Mouse (Mus musculus) adrenal gland, adult 2 months (tissue): ENCODE data around the gene Padi4. TPM values are rescaled to one million over a fixed set of nuclear protein-coding genes. Genes with fewer than 3 reads are reported as not detected.
A peak's percentile ranks its signal among the peaks of the same experiment; 100 is the strongest.

Experiments
- DNase-seq: peaks from one replicate; pipeline ENCODE4 v3.0.0; 2021
- polyA plus RNA-seq: library from polyadenylated mRNA; depleted of rRNA; stranded (reverse); fragments of >200 nt; gene quantifications from 2 replicates; pipeline ENCODE4 v1.2.3, GENCODE M21; 2012
- total RNA-seq, 2 experiments: library from RNA; stranded (reverse); gene quantifications; 2 replicates each; pipeline ENCODE4 v1.2.3; 2021

The Padi4 gene
- total and polyA plus RNA-seq, 3 experiments = 0.62 to 1.8 (median 0.99) TPM

DNA sequence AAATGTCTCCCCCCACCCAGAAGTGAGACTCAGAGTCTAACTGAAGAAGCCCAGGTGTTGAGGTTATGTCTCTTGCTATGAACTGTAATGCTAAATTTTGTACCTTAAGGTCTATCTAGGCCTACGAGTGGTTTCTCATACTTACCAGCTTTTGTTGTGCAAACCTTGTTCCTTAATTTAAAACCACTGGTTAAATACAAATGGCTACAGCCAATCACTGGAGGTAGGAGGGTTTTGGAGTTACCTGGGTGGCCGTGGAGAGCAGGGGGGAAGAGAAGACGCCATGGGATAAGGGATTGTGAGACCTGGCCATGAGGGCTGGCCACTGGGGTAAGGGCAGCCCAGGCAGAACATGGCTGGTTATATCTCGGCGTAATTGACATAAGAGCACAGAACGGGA, 14.2 kb upstream of the Padi4 start:
- no peak for DNase-seq

DNA sequence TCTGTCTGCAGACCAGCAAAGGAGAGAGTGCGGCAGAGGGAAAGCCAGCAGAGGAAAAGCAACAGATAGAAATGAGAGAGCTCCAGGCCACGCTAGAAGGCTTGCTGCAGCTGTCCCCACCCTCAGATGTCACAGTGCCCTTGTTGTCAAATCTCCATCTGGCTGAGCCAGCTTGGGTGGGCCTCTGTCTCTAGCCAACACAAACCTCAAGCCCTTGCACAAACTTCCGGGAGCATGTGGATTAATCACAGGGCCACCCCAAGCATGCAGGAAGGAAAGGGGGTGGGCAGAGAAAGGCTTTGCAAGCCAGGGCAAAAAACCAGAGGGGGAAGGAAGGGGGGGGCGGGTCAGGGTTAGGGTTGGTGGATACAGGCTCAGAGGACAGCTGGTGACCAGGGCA, 13.4 kb upstream of the Padi4 start:
- DNase-seq = peak; percentile 38

DNA sequence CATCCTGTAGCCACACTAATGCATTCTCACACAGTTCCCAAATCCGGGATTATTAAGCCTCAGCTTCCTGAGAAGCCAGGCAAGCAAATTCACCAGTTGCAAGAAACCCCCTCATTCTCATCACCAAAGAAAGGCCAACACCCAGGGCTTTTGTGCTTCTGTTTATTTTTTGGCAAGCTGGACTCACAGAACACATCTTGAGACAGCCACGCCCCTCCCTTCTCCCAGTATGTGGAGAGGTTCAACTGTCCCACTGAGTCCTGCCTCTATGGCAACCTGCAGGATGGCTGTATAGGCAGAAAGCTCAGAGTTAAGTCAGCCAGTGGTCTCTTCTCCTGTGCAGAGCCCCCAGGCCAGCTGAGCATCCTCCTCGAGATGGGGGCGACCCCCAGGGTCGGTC, 11.2 kb upstream of the Padi4 start:
- no peak for DNase-seq

DNA sequence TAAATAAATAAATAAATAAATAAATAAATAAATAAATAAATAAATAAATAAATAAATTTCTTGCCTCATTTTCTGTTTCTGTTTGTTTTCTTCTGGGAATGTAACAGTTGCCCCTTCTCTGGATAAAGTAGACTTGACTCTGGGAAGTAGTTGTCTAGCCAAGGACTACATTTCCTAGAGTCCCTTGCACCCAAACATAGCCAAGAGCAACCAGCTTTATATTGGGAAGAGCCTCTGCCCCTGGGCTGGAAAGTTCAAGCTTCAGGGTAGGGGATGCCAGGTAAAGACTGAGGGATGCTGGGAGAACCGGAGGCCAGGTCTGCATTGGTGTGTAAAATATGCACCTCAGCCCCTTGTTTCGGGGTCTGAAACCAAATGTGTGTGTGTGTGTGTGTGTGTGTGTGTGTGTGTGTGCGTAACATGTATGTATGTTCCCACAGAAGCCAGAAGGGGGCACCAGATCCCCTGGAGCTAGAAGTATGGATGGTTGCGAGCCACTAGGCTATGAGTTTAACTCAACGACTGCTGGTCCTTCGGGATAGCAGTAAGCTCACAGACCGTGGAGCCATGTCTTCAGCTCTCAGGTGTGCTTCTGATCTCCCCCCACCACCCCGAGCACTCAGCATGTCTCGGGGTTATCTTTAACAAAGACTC, 10.4 kb upstream of the Padi4 start:
- no peak for DNase-seq

DNA sequence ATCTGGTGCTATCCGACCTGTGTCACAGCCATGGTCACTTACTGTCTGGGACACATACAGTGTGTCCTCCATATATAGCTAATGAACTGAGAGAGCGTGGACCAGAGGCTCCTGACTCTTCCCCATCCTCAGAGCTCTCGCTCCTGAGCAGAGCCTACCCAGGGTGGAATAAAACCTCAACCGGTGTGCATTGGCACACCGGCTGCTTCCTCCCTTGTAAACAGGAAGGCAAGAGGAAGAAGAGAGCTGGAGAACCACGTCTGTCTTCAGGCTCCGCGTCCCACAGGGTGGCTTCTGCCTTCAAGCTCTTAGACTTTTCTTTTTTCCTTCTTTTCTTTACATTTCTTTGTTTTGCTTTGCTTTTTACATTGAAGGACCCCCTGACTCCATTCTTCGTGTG, 8.8 kb upstream of the Padi4 start:
- no peak for DNase-seq

DNA sequence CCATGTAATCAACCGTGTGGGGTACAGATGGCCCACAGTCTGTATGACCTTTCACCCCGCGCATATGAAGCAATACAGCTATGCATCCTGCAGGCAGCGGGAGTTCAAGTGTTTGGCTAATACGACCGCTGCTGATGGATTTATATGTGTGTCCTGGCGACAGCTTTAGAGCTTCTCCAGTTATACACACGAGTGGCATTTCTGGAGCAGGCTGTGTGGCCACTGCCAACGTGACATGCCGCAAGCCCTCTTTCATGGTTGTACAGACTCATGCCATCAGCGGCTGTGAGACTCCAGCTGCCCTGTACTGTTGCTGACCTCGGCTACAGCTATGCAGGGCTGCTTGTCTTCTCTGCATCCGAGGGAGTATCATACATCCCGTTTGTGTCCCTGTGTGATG, 6.5 kb upstream of the Padi4 start:
- no peak for DNase-seq

DNA sequence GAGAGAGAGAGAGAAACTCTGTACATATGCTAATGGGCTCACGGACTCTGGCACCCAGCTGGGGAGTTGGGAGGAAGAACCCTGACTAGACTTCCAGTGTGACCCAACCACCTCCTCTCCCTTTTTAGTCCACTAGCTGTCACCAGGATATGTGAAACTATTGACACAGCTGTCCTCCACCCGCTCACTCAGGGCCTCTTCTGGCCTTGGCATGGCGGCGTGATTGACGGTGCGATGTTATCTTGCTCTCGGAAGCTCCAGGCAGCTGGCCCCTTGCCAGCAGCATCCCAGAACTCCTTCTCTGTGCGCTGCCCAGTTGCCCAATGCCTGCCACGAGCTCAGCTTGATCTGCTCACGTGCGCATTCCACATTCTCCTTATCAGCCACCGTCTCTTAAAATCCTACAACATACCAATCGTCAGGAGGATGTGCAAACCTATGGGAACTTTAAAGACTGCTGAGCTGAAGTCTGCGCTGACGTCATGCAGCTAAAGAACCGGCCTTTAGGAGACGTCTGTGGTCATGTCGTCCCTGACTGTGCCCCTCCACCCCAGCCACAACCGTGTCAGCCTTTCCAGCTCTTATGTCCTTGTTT, 5.9 kb upstream of the Padi4 start:
- peak; percentile 81 for DNase-seq

DNA sequence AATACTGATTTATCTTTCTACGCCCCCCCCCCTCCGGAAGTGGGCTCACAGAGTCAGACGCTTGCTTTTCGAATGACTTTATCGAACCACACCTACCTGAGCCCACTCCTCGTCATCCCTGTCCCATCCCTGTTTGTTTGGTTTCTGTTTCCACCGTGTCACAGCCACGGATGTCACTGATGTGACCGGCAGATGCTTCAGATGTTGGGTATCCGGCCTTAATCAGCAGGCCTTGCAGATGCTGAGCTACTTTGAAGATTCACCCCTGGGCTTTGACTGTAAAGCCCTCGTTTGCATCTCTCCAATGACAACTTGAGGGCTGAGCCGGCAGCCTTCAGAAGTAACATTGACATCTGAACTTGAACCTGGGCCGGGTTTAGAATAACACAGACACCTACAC, 2.6 kb upstream of the Padi4 start:
- no peak for DNase-seq

DNA sequence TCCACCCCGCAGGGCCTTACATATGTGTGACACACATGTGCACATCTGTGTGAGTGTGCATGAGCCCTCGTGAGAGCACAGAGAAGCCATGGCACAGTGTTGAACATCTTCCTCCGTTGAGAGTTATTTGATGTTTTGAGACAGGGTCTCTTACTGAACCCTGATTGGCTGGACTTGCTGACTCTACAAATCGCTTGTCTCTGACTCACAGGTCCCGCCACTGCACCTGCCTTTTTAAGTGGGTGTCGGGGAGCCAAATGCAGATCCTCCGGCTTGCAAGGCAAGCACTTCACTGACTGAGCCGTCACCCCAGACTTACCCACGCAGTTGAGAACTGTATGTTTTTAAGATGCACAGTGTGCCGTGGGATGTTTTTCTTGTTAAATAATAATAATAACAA, 1.8 kb upstream of the Padi4 start:
- no peak for DNase-seq

DNA sequence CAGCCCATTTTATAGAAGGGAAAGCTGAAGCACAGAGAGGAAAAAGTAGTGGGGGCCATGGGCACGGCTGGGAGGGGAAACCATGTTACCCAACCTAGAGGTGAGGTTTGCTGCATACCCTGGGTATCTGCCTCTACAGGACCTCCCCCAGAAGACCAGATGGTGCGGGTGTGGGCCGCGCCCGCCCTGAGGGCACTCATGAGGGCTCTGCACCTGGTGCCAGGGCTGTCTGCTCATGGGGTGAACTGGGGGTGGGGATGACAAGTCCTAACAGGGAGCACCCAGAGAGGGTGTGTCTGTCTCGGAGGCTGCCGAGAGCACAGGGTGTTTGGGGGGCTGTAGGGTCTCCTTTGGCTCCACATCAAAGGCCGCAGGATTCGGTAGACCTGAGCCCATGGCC, 857 bp upstream of the Padi4 start:
- DNase-seq = no peak

DNA sequence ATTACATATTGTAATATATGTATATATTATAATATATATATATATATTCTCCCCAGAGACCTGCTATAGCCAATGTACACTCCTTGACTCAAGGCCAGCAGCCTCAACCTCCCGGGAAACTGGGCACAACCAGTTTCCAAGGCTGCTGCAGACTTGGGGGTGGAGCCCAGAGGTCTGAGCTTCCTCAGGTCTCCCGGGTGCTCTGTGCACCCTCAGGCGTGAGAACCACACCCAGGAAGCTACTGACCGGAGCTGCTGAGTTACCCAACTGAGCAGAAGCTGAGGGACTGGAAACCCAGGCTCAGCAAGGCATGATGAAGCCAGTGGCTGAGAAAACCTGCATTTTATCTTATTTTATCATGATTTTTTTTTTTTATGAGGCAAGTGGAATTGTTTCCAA, 2.9 kb downstream of the Padi4 start:
- no peak for DNase-seq

DNA sequence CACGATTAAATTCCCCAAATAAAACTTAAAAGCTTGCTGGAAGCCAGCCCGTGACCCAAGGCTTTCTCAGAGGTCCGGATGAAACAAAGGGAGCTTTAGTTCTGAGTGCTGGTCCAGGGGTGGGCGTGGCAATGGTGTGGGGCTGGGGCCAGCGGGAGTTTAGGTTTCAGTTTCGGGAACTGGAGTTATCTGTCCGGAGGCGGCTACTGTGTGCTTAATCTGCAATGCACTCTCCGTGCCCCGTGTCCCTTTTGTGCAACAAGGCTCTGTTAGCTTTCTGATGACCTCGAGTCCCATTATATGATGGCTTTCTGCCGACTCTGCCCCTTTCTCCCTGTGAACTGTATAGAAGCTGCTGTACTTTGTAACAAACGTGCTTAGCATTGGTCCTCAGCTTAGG, 3.6 kb downstream of the Padi4 start:
- peak; percentile 65 for DNase-seq

DNA sequence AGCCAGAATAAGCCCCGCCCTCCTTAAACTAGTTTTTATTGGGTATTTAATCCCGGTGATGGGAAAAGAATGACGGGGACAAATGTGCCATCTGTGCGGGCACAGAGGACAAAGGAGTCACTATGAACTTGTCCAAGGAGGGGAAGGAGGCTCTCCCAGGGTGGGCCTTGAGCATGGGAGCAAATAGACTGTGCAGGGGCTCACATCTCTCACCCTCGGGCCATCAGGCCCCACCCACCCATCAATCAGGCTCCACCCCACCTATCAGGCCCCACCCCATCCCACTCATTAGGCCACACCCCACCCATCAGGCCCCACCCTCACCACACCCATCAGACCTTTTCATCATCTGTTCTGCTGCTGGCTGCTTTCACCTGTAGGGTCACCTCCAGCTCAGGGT, 5.1 kb downstream of the Padi4 start:
- DNase-seq = no peak

DNA sequence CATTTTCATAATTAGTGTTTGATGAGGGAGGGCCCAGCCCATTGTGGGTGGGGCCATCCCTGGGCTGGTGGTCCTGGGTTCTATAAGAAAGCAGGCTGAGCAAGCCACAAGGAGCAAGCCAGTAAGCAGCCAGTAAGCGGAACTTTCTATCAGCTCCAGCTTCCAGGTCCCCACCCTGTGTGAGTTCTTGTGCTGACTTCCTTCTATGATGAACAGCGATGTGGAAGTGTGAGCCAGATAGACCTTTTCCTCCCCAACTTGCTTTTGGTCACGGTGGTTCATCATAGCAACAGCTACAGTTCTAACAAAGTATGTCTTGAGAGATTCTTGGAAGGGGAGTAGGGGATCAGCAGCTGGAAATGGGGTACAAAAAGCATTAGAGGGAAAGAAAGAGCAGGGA, 8.1 kb downstream of the Padi4 start:
- no peak for DNase-seq

DNA sequence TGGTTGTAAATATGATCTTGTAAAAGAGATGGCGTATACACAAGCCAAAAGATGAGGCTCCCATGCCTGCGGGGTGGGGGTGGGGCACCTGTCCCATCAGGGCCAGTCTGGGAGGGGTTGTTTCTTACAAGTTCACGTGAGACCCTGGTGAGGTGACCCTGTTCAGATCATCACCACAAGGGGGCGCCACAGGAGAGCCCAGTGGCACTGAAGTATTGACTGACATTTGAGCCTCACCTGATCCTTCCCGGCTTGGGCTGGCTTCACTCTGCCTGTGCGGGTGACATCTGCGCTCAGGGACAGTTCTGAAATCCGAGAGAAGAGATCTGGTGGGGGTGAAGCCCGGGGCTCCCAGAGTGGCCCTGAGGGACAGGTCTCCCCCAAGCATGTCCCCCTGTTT, 10.9 kb downstream of the Padi4 start:
- no peak for DNase-seq

DNA sequence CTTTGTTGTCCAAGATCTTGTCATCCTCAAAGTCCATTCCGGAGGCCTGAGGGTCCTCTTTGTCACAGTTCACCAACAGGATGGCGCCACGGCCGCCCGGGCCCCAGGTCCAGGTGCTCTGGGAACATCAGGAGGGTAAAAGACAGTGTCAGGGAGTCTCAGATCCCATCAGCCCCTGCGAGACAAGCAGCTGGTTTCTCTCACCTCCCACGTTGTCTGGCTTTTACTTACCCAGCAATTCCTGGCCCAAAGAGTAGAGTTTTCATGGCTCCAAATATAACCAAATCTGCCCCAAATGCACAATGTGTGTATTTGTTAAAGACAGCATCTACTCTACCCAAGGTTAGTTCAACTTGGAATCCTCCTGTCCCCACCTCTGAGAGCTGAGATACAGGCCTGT, 12.4 kb downstream of the Padi4 start:
- DNase-seq = no peak

DNA sequence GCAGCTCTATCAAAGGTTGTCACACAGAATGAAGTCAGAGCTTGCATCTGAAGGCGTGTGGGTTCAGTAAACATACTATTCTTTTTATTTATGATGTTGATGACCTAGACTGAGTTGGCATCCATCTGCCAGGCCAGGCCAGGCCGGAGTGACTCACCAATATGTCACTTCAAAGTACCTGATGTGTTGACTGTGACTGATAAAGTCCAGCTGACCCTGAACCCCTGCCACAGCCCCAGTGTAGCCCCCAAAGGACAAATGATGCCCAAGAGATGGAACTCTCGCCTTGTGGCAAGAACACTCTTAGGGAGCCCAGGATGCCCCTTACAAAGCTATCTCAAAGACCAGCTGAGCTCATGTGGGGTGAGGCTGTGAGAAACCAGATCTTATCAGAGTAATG, 18.2 kb downstream of the Padi4 start:
- peak; percentile 80 for DNase-seq

DNA sequence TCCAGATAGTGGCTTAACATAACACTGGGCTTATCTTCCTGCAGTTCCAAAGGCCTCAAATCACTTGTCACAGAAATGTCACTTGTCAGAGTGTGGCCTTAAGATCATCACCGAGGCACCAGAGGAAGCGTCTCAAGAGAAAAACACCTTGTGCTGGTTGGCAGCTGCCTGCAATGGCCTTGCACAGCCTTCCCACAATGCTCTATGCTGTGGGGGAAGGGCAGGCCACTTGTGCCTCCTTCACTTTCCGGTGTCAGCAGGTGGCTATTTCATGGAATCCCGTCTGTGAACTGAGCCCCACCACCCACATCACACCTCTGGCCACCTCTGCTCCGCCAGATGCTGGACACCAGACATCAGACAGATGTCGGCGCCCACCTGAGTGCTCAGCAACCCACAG, 20.7 kb downstream of the Padi4 start:
- DNase-seq = no peak

DNA sequence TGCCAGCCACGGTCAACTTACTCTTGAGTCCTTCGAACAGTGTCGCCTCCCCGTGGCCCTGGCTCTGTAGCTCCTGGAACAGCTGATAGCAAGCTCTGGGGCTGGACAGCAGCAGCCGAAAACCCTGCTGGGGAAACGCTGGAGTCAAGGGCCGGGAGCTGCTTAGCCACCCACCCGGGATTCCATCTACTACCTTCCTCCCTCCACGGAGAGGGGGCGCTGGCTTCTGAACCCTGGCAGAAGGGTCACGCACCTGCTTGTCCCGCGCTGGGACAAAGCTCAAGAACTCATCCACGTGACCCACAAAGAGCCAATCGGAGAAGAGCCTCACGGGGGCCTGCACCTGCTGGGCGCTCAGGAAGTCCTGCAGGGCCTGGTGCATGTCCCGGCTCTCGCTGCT, 23.7 kb downstream of the Padi4 start:
- DNase-seq = no peak

DNA sequence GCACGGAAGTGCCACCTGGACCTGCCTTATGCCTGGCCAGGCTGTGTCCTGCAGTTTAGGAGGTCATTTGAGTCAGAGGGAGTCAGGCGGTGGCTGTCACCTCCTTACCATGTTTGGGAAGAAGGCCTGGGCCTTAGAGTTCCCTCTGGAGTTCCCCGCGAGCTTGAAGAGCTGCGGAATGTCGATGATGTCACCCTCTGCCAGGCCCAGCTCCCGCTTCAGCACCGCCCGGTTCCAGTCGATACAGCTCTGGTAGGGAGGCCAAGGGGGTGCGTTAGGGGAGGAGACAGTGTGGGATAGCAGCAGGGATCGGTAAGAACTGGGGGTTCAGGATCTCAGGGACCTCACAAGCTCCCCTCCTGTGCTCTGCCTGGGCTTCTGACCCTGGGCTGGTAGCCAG, 26.1 kb downstream of the Padi4 start:
- DNase-seq = no peak

DNA sequence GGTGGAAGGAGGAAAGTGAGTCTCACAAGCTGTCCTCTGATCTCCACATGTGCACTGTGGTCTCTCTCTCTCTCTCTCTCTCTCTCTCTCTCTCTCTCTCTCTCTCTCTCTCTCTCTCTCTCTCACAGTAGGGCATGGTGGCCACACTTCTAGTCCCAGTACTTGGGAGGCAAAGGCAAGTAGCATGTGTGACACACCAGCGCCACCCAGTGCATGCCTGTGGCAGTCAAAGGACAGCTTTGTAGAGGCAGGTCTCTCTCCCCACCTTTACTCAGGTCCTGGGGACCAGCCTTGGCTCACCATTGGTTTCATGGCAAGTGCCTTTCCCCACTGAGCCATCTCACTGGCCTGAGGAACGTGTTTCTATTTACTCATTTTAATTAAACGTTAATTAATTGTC, 29.4 kb downstream of the Padi4 start:
- peak; percentile 58 for DNase-seq

DNA sequence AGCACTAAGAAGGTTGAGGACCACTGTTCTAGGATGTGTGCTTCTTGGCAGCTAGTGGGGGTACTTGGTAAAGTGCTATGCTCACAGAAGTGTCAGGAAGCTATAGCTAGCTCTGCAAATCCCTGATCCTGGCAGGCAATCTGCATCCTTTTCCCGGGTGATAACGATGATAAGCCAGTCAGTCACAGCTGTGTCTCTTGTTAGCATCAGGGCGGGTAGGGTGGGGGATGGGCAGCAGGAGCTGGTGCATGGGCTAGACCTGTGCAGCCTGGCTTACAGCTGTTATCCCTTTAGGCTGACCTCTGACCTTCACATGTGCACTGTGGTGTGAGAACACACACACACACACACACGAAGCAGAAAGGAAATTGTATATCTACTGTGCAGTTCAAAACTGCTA, 30.9 kb downstream of the Padi4 start:
- DNase-seq = no peak

DNA sequence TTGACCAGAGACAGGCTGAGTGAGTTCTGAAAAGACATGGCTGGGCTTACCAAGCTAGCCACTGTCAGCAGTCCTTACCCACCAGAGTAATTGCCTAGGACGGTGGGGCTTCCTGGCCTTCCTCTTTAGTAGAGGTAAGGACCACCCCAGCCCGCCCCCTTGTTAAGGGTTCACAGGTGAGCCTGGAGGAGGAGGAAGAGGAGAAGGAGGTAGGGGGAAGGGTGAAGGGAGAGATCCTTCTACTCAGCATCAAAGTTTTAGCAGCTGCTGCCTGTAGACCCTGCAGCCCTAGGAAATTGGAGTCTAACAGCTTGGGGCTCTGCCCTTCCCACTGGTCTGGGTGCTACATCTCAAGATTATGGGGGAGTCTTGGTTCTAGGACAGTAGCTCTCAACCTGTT, 31.5 kb downstream of the Padi4 start, which contains the start of gene Padi6:
Gene Padi6 (minus strand): TSS at position 101 of the 400 bp plus-strand sequence.
- no peak for DNase-seq

DNA sequence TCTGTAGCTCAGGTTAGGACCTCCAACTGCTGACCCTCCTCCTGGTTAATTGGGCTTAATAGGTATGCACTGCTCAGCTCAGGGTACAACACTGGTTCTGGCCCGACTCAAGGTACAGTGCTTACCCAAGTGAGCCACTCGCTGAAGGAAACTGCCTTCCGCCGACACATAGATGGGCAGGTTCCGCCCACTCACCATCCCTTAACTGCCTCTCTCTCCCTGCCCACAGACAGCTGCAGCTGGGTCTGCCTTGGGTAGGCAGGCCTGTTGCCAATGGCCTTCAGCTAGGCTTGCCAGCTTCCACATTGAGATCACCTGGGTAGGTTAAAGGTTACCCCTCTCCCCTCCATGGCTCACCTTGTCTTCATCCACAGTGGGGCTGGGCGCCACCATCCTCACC, 32.6 kb downstream of the Padi4 start:
- no peak for DNase-seq

DNA sequence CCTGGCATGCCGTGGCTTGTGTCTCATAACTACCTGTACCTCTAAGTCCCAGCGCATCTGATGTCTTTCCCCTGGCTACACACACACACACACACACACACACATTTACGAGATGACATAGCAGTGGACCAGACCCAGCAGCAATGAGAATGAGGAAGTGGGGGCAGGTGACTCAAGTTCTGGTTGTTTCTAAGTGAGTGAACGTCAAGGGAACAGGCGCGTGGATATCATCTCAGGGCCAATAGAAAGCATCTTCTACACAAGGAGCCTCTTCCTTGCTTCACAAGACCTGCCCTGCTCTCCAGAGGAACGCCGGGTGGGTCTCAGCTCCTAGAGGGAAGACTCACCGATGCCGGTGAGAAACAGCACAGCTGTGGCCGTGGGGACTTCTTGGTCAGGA, 33.4 kb downstream of the Padi4 start:
- DNase-seq = no peak
